Mouse (Mus musculus): ENCODE results near the gene Cd200. TPM values are rescaled to one million over a fixed set of nuclear protein-coding genes. Genes with fewer than 3 reads are reported as not detected.

Cd200 gene
- polyA plus RNA-seq, 1 experiment from 2014 or later, result 0.52 TPM

- no peak overlapping the region for H3K27ac ChIP-seq (replicated peaks)
- H3K9me3 ChIP-seq (replicated peaks), result no peaks in the 10 kb centered on the region
- no peaks in the 10 kb centered on the region for H3K4me1 ChIP-seq (replicated peaks)
- 62% methylated on average over 4 of the region's 4 CpGs for WGBS (ENCODE audit: insufficient replicate concordance)
- no peaks in the 10 kb centered on the region for H3K27me3 ChIP-seq
- ATAC-seq (ENCODE audit: insufficient read depth), result no peak
- H3K4me2 ChIP-seq, result no peak overlapping the region
- H3K4me3 ChIP-seq (replicated peaks), result no peak overlapping the region
- H3K36me3 ChIP-seq (replicated peaks), result no peaks in the 10 kb centered on the region
- H3K9ac ChIP-seq, result no peak overlapping the region
Observed at GRCm38 (mm10) chr16:45377332-45377731, 31.5 kb downstream of the Cd200 start.

GRCm38 (mm10) chr16:45376812-45377211 lies 32.0 kb downstream of the Cd200 start:
- WGBS (ENCODE audit: insufficient replicate concordance), result 44% methylated on average over 2 of the region's 2 CpGs
- no peak overlapping the region for H3K27ac ChIP-seq (replicated peaks)
- H3K9ac ChIP-seq, result no peak overlapping the region
- no peaks in the 10 kb centered on the region for H3K9me3 ChIP-seq (replicated peaks)
- H3K27me3 ChIP-seq, result no peaks in the 10 kb centered on the region
- H3K4me3 ChIP-seq (replicated peaks), result no peak overlapping the region
- H3K4me1 ChIP-seq (replicated peaks), result no peaks in the 10 kb centered on the region
- no peaks in the 10 kb centered on the region for H3K36me3 ChIP-seq (replicated peaks)
- no peak for ATAC-seq (ENCODE audit: insufficient read depth)
- no peak overlapping the region for H3K4me2 ChIP-seq

DNA sequence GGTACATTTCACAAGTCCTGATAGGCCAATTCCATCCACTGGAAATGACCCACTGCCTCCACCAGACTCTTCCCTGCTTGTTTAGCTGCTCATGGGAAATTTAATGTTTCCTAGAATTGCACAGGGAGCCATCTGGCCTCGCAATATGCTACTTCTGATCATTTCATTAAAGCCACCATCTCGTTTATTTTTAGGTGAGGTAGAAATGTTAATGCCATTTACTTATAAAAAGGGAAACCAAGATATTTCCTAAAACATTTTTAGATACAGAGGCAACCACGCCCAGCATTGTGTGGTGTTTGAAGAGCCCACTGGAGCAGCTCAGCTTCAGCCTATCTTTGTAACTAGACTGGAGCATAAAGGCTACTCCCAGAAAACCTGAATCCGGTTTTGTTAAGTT lies 32.6 kb downstream of the Cd200 start:
- WGBS (ENCODE audit: insufficient replicate concordance), result 42% methylated on average over 4 of the region's 4 CpGs
- Histone ChIP-seq H3K27me3 (no peaks in the 10 kb centered on the region), H3K4me1 (replicated peaks) (no peaks in the 10 kb centered on the region), H3K4me2 (no peak overlapping the region), H3K36me3 (replicated peaks) (no peaks in the 10 kb centered on the region), H3K9me3 (replicated peaks) (no peaks in the 10 kb centered on the region), H3K9ac (no peak overlapping the region), H3K27ac (replicated peaks) (no peak overlapping the region), H3K4me3 (replicated peaks) (no peak overlapping the region)
- no peak for ATAC-seq (ENCODE audit: insufficient read depth)

GRCm38 (mm10) chr16:45375506-45376225 lies 33.2 kb downstream of the Cd200 start:
- no peaks in the 10 kb centered on the region for H3K36me3 ChIP-seq (replicated peaks)
- H3K4me3 ChIP-seq (replicated peaks), result no peak overlapping the region
- H3K4me2 ChIP-seq, result no peak overlapping the region
- H3K9ac ChIP-seq, result no peak overlapping the region
- no peaks in the 10 kb centered on the region for H3K9me3 ChIP-seq (replicated peaks)
- H3K4me1 ChIP-seq (replicated peaks), result no peaks in the 10 kb centered on the region
- H3K27me3 ChIP-seq, result no peaks in the 10 kb centered on the region
- WGBS (ENCODE audit: insufficient replicate concordance), result 39% methylated on average over 2 of the region's 2 CpGs
- no peak overlapping the region for H3K27ac ChIP-seq (replicated peaks)
- ATAC-seq (ENCODE audit: insufficient read depth), result no peak

- WGBS (ENCODE audit: insufficient replicate concordance), result 44% methylated on average over 2 of the region's 2 CpGs
- no peak for ATAC-seq (ENCODE audit: insufficient read depth)
- H3K9ac ChIP-seq, result no peak overlapping the region
Observed at GRCm38 (mm10) chr16:45374074-45374473, 34.8 kb downstream of the Cd200 start.

DNA sequence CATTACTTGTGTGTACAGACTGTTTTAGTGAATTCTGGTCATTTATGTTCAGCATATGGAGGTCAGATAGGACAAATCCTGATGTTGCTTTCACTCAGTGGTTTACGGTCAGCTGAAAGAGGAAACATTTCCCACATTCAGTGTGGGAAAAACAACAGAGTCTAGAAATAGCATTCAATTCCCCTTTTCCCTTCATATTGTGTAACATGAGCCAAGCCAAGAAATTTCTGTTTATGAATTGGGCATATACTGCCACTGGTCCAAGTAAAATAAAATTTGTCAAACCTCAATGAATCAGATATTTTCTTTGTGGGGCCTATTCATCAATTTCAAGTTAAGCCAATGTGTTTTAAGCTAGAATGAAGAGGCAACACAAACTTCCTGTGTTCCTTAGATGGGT lies 37.8 kb downstream of the Cd200 start:
- no peak overlapping the region for H3K27ac ChIP-seq (replicated peaks)
- no peak for ATAC-seq (ENCODE audit: insufficient read depth)
- H3K9ac ChIP-seq, result no peak overlapping the region
- no peaks in the 10 kb centered on the region for H3K27me3 ChIP-seq
- H3K4me1 ChIP-seq (replicated peaks), result no peaks in the 10 kb centered on the region
- no peak overlapping the region for H3K4me3 ChIP-seq (replicated peaks)
- no peaks in the 10 kb centered on the region for H3K36me3 ChIP-seq (replicated peaks)
- no peaks in the 10 kb centered on the region for H3K9me3 ChIP-seq (replicated peaks)
- 70% methylated on average over 1 of the region's 1 CpGs for WGBS (ENCODE audit: insufficient replicate concordance)
- no peak overlapping the region for H3K4me2 ChIP-seq

More at GRCm38 (mm10) chr16:45374074-45374473, 34.8 kb downstream of the Cd200 start:
- H3K9me3 ChIP-seq (replicated peaks), result no peaks in the 10 kb centered on the region
- no peaks in the 10 kb centered on the region for H3K36me3 ChIP-seq (replicated peaks)
- H3K4me1 ChIP-seq (replicated peaks), result no peaks in the 10 kb centered on the region
- H3K27ac ChIP-seq (replicated peaks), result no peak overlapping the region
- no peak overlapping the region for H3K4me2 ChIP-seq
- H3K27me3 ChIP-seq, result no peaks in the 10 kb centered on the region
- H3K4me3 ChIP-seq (replicated peaks), result no peak overlapping the region

GRCm38 (mm10) chr16:45369285-45369965 lies 39.4 kb downstream of the Cd200 start:
- Histone ChIP-seq H3K4me3 (replicated peaks) (no peak overlapping the region), H3K36me3 (replicated peaks) (no peaks in the 10 kb centered on the region), H3K27ac (replicated peaks) (no peak overlapping the region), H3K27me3 (no peaks in the 10 kb centered on the region), H3K4me2 (no peak overlapping the region), H3K9ac (no peak overlapping the region), H3K9me3 (replicated peaks) (no peaks in the 10 kb centered on the region), H3K4me1 (replicated peaks) (no peaks in the 10 kb centered on the region)
- no peak for ATAC-seq (ENCODE audit: insufficient read depth)
- WGBS (ENCODE audit: insufficient replicate concordance), result 45% methylated on average over 4 of the region's 4 CpGs

GRCm38 (mm10) chr16:45366111-45366510 lies 42.7 kb downstream of the Cd200 start:
- H3K9me3 ChIP-seq (replicated peaks), result no peaks in the 10 kb centered on the region
- H3K9ac ChIP-seq, result no peak overlapping the region
- H3K36me3 ChIP-seq (replicated peaks), result no peaks in the 10 kb centered on the region
- H3K27ac ChIP-seq (replicated peaks), result no peak overlapping the region
- 74% methylated on average over 7 of the region's 7 CpGs for WGBS (ENCODE audit: insufficient replicate concordance)
- ATAC-seq (ENCODE audit: insufficient read depth), result no peak
- no peaks in the 10 kb centered on the region for H3K27me3 ChIP-seq
- H3K4me2 ChIP-seq, result no peak overlapping the region
- H3K4me3 ChIP-seq (replicated peaks), result no peak overlapping the region
- H3K4me1 ChIP-seq (replicated peaks), result no peaks in the 10 kb centered on the region

- 68% methylated on average over 9 of the region's 9 CpGs for WGBS (ENCODE audit: insufficient replicate concordance)
- Histone ChIP-seq H3K36me3 (replicated peaks) (no peaks in the 10 kb centered on the region), H3K4me2 (no peak overlapping the region), H3K9me3 (replicated peaks) (no peaks in the 10 kb centered on the region), H3K27me3 (no peaks in the 10 kb centered on the region), H3K9ac (no peak overlapping the region), H3K27ac (replicated peaks) (no peak overlapping the region), H3K4me1 (replicated peaks) (no peaks in the 10 kb centered on the region), H3K4me3 (replicated peaks) (no peak overlapping the region)
- no peak for ATAC-seq (ENCODE audit: insufficient read depth)
Observed at GRCm38 (mm10) chr16:45365353-45365752, 43.5 kb downstream of the Cd200 start.

DNA sequence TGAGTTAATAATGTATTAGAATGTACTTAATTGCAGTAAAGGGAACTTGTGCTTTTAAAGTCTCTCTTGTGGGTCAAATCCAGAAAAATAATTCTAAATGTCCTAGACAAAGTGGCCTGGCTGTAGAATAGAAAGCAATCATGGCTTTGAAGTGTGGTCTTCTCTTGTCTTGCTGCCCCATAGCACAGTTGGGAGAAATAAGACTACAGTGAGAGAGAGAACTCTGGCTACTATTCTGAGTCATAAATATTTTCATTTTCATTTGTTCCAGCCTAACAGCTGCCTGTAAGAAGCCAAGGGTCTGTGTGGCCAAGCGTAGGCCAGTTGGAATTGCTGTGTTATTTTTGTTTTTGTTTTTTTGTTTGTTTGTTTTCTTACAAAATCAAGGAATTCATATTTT lies 44.2 kb downstream of the Cd200 start:
- Histone ChIP-seq H3K4me2 (no peak overlapping the region), H3K4me3 (replicated peaks) (no peak overlapping the region), H3K36me3 (replicated peaks) (no peaks in the 10 kb centered on the region), H3K9ac (no peak overlapping the region), H3K9me3 (replicated peaks) (no peaks in the 10 kb centered on the region), H3K4me1 (replicated peaks) (no peaks in the 10 kb centered on the region), H3K27ac (replicated peaks) (no peak overlapping the region), H3K27me3 (no peaks in the 10 kb centered on the region)
- no peak for ATAC-seq (ENCODE audit: insufficient read depth)
- WGBS (ENCODE audit: insufficient replicate concordance), result 83% methylated on average over 1 of the region's 1 CpGs

GRCm38 (mm10) chr16:45363480-45364045 lies 45.3 kb downstream of the Cd200 start:
- Histone ChIP-seq H3K9me3 (replicated peaks) (no peaks in the 10 kb centered on the region), H3K27me3 (no peaks in the 10 kb centered on the region), H3K36me3 (replicated peaks) (no peaks in the 10 kb centered on the region), H3K4me1 (replicated peaks) (no peaks in the 10 kb centered on the region), H3K4me3 (replicated peaks) (no peak overlapping the region), H3K4me2 (no peak overlapping the region), H3K27ac (replicated peaks) (no peak overlapping the region), H3K9ac (no peak overlapping the region)
- no peak for ATAC-seq (ENCODE audit: insufficient read depth)
- 57% methylated on average over 4 of the region's 4 CpGs for WGBS (ENCODE audit: insufficient replicate concordance)
